Mouse (Mus musculus): ENCODE measurements at regions not wholly inside any gene's neighbourhood (a gene's known extent, or its start where the extent isn't known, plus 50 kb on each side); places are given as distances from the start of the nearest gene placed in this dataset.

- no peak overlapping the region for H3K4me2 ChIP-seq (ENCODE audit: low read length)
- DNase-seq (ENCODE audit: low spot score), result no peak
- ATAC-seq (replicated peaks; ENCODE audit: low FRiP score, low read depth), result no peak
- no peak for TF ChIP-seq CTCF (IDR thresholded peaks at IDR 0.05; ENCODE audit: low read depth)
- 89% methylated on average over 2 of the region's 2 CpGs for whole genome bisulfite sequencing
- no peaks in the 10 kb centered on the region for H3K27me3 ChIP-seq (ENCODE audit: insufficient read depth, low read length)
- no peak overlapping the region for H3K9ac ChIP-seq (ENCODE audit: low read depth, low read length)
- no peak overlapping the region for H3K27ac ChIP-seq
- H3K9me3 ChIP-seq (replicated peaks; ENCODE audit: low read length), result no peaks in the 10 kb centered on the region
- no peaks in the 10 kb centered on the region for H3K4me1 ChIP-seq (replicated peaks; ENCODE audit: insufficient read depth, low read length)
- H3K36me3 ChIP-seq (ENCODE audit: insufficient read depth, low read length), result no peaks in the 10 kb centered on the region
- H3K4me3 ChIP-seq (replicated peaks; ENCODE audit: low read depth, low read length), result no peak overlapping the region
These were observed 103.5 kb upstream of the Prlr start for GRCm38 (mm10) chr15:10073580-10073979.

GRCm38 (mm10) chr15:10074916-10075315 is 102.1 kb upstream of the Prlr start:
- H3K4me3 ChIP-seq (replicated peaks; ENCODE audit: low read depth, low read length), result no peak overlapping the region
- H3K27me3 ChIP-seq (ENCODE audit: insufficient read depth, low read length), result no peaks in the 10 kb centered on the region
- 70% methylated on average over 9 of the region's 9 CpGs for WGBS
- H3K9me3 ChIP-seq (replicated peaks; ENCODE audit: low read length), result no peaks in the 10 kb centered on the region
- no peak overlapping the region for H3K4me2 ChIP-seq (ENCODE audit: low read length)
- H3K4me1 ChIP-seq (replicated peaks; ENCODE audit: insufficient read depth, low read length), result no peaks in the 10 kb centered on the region
- H3K27ac ChIP-seq, result no peak overlapping the region
- no peak overlapping the region for H3K9ac ChIP-seq (ENCODE audit: low read depth, low read length)
- ATAC-seq (replicated peaks; ENCODE audit: low FRiP score, low read depth) (no peak), DNase-seq (ENCODE audit: low spot score) (no peak)
- no peaks in the 10 kb centered on the region for H3K36me3 ChIP-seq (ENCODE audit: insufficient read depth, low read length)
- TF ChIP-seq CTCF (IDR thresholded peaks at IDR 0.05; ENCODE audit: low read depth), result no peak

- Histone ChIP-seq H3K9ac (ENCODE audit: low read depth, low read length) (no peak overlapping the region), H3K27ac (no peak overlapping the region), H3K4me3 (replicated peaks; ENCODE audit: low read depth, low read length) (no peak overlapping the region), H3K4me2 (ENCODE audit: low read length) (no peak overlapping the region), H3K27me3 (ENCODE audit: insufficient read depth, low read length) (no peaks in the 10 kb centered on the region), H3K36me3 (ENCODE audit: insufficient read depth, low read length) (no peaks in the 10 kb centered on the region), H3K4me1 (replicated peaks; ENCODE audit: insufficient read depth, low read length) (no peaks in the 10 kb centered on the region), H3K9me3 (replicated peaks; ENCODE audit: low read length) (no peaks in the 10 kb centered on the region)
- TF ChIP-seq CTCF (IDR thresholded peaks at IDR 0.05; ENCODE audit: low read depth), result no peak
- whole genome bisulfite sequencing, result 54% methylated on average over 10 of the region's 10 CpGs
- no peak for DNase-seq (ENCODE audit: low spot score)
- no peak for ATAC-seq (replicated peaks; ENCODE audit: low FRiP score, low read depth)
These were observed 101.5 kb upstream of the Prlr start for GRCm38 (mm10) chr15:10075391-10076060.

GRCm38 (mm10) chr15:10076061-10076400 is 101.0 kb upstream of the Prlr start:
- Histone ChIP-seq H3K9ac (ENCODE audit: low read depth, low read length) (no peak overlapping the region), H3K4me1 (replicated peaks; ENCODE audit: insufficient read depth, low read length) (no peaks in the 10 kb centered on the region), H3K4me3 (replicated peaks; ENCODE audit: low read depth, low read length) (no peak overlapping the region), H3K4me2 (ENCODE audit: low read length) (no peak overlapping the region), H3K27ac (no peak overlapping the region), H3K9me3 (replicated peaks; ENCODE audit: low read length) (no peaks in the 10 kb centered on the region), H3K36me3 (ENCODE audit: insufficient read depth, low read length) (no peaks in the 10 kb centered on the region), H3K27me3 (ENCODE audit: insufficient read depth, low read length) (no peaks in the 10 kb centered on the region)
- 69% methylated on average over 1 of the region's 1 CpGs for WGBS
- ATAC-seq (replicated peaks; ENCODE audit: low FRiP score, low read depth) (no peak), DNase-seq (ENCODE audit: low spot score) (no peak)
- no peak for TF ChIP-seq CTCF (IDR thresholded peaks at IDR 0.05; ENCODE audit: low read depth)

GRCm38 (mm10) chr15:10078434-10078833 is 98.6 kb upstream of the Prlr start:
- no peak overlapping the region for H3K4me2 ChIP-seq (ENCODE audit: low read length)
- no peak overlapping the region for H3K27ac ChIP-seq
- no peak for TF ChIP-seq CTCF (IDR thresholded peaks at IDR 0.05; ENCODE audit: low read depth)
- H3K9ac ChIP-seq (ENCODE audit: low read depth, low read length), result no peak overlapping the region
- ATAC-seq (replicated peaks; ENCODE audit: low FRiP score, low read depth) (no peak), DNase-seq (ENCODE audit: low spot score) (no peak)
- H3K4me1 ChIP-seq (replicated peaks; ENCODE audit: insufficient read depth, low read length), result no peaks in the 10 kb centered on the region
- 81% methylated on average over 2 of the region's 2 CpGs for WGBS
- H3K27me3 ChIP-seq (ENCODE audit: insufficient read depth, low read length), result no peaks in the 10 kb centered on the region
- no peaks in the 10 kb centered on the region for H3K9me3 ChIP-seq (replicated peaks; ENCODE audit: low read length)
- H3K4me3 ChIP-seq (replicated peaks; ENCODE audit: low read depth, low read length), result no peak overlapping the region
- H3K36me3 ChIP-seq (ENCODE audit: insufficient read depth, low read length), result no peaks in the 10 kb centered on the region

GRCm38 (mm10) chr15:10079510-10079909 is 97.5 kb upstream of the Prlr start:
- Histone ChIP-seq H3K4me2 (ENCODE audit: low read length) (no peak overlapping the region), H3K36me3 (ENCODE audit: insufficient read depth, low read length) (no peaks in the 10 kb centered on the region), H3K27ac (no peak overlapping the region), H3K4me1 (replicated peaks; ENCODE audit: insufficient read depth, low read length) (no peaks in the 10 kb centered on the region), H3K4me3 (replicated peaks; ENCODE audit: low read depth, low read length) (no peak overlapping the region), H3K27me3 (ENCODE audit: insufficient read depth, low read length) (no peaks in the 10 kb centered on the region), H3K9ac (ENCODE audit: low read depth, low read length) (no peak overlapping the region), H3K9me3 (replicated peaks; ENCODE audit: low read length) (no peaks in the 10 kb centered on the region)
- 85% methylated on average over 4 of the region's 4 CpGs for WGBS
- no peak for TF ChIP-seq CTCF (IDR thresholded peaks at IDR 0.05; ENCODE audit: low read depth)
- ATAC-seq (replicated peaks; ENCODE audit: low FRiP score, low read depth) (no peak), DNase-seq (ENCODE audit: low spot score) (no peak)

GRCm38 (mm10) chr15:10088691-10089090 is 88.3 kb upstream of the Prlr start:
- no peaks in the 10 kb centered on the region for H3K36me3 ChIP-seq (ENCODE audit: insufficient read depth, low read length)
- no peak for DNase-seq (ENCODE audit: low spot score)

More at GRCm38 (mm10) chr15:10088691-10089090, 88.3 kb upstream of the Prlr start:
- ATAC-seq (replicated peaks; ENCODE audit: low FRiP score, low read depth), result no peak
- TF ChIP-seq CTCF (IDR thresholded peaks at IDR 0.05; ENCODE audit: low read depth), result no peak
- Histone ChIP-seq H3K4me3 (replicated peaks; ENCODE audit: low read depth, low read length) (no peak overlapping the region), H3K4me1 (replicated peaks; ENCODE audit: insufficient read depth, low read length) (no peaks in the 10 kb centered on the region), H3K27ac (no peak overlapping the region), H3K9me3 (replicated peaks; ENCODE audit: low read length) (no peaks in the 10 kb centered on the region), H3K9ac (ENCODE audit: low read depth, low read length) (no peak overlapping the region), H3K27me3 (ENCODE audit: insufficient read depth, low read length) (no peaks in the 10 kb centered on the region), H3K4me2 (ENCODE audit: low read length) (no peak overlapping the region)
- WGBS, result 60% methylated on average over 3 of the region's 3 CpGs

Data from kidney, postnatal 0 days (tissue).